Mouse (Mus musculus) megakaryocyte progenitor cell, adult 5-6 weeks (primary cell): ENCODE data around the gene 2410004B18Rik. TPM values are rescaled to one million over a fixed set of nuclear protein-coding genes. Genes with fewer than 3 reads are reported as not detected.

Experiments used
- ATAC-seq: replicated peaks from 2 replicates; pipeline ENCODE4 v1.8.0; 2016; ENCODE audit warnings: mild to moderate bottlenecking, moderate TSS enrichment, inconsistent platforms; ENCODE audit not compliant: poor library complexity
- total RNA-seq, 2 experiments: library from RNA; stranded (forward) in 1 of 2; stranded (reverse) in 1 of 2; fragments of 157-497, 149-512 nt in 1 of 2; fragments of 200-1000 nt in 1 of 2; gene quantifications; 2 replicates each; pipeline versions ENCODE4 v1.2.3 to v1.2.4; 2015 to 2017

2410004B18Rik gene
- total RNA-seq, 2 experiments from 2014 or later = 14.0 to 25.3 TPM

- ATAC-seq = no peak
Measured at GRCm38 (mm10) chr3:145925506-145925905, 12.3 kb upstream of the 2410004B18Rik start.

DNA sequence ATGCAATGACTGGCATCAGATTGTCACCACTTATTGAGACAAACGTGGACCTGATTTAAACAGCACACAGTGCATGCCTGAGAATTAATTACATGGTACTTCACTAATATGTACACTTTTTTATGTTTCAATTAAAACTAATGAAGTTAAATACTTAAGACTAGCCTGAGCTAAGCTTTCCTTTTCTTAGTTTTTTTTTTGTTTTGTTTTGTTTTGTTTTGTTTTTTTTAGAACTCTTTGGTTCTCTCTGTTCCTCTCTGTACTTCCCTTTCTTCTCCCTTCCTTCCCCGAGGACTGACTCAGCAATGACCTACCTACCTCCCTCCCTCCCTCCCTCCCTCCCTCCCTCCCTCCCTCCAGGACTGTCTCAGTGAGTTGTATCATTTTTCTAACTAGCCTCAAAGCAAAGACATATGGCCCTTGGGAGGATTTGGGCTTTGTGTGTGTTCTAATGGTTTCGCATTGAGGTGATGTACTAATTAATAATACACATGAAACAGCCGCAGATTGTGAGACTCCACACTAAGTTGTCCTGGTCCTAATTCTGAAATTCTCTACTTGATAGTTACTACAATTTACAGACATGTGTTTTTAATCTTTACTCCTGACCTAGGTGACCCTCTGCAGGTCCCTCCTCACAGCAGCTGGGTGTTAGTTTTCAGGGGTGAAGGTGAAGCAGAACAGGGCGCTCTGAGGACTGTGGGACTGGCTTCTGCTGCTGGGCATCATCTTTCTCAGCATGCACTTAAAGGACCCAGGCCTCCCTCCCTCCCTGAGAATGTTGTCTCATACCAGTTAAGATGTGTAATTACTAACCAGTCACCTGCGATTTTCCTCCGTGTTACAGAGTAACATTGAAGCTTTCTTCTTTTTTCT lies 8.1 kb upstream of the 2410004B18Rik start:
- ATAC-seq = peak; percentile 61

GRCm38 (mm10) chr3:145933845-145934244 lies 4.0 kb upstream of the 2410004B18Rik start:
- peak; percentile 56 for ATAC-seq

- ATAC-seq = no peak
Measured at GRCm38 (mm10) chr3:145938405-145939349, 863 bp downstream of the 2410004B18Rik start.

DNA sequence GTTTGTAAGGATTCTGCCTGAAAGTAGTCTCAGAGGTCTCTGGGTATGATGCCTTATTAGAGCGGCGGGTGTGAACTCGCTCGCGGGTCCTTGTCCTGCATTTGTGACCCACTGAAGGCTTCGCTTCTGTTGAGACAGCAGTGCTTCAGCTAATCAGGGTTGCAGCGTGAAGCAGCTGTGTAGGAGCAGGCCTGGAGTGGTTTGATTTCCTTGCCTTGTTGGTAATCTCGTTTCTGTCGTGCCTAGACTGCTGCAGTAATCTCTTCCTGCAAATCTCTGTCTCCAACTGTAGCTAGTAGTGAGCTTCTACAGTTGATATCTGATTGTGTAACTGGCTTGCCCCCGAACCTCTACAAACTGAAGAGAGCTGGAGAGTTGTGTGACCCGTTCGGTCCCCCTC lies 1.6 kb downstream of the 2410004B18Rik start:
- peak; percentile 50 for ATAC-seq

GRCm38 (mm10) chr3:145939971-145940370 lies 2.2 kb downstream of the 2410004B18Rik start:
- ATAC-seq = no peak

- peak; percentile 63 for ATAC-seq
Measured at GRCm38 (mm10) chr3:145941971-145942370, 4.2 kb downstream of the 2410004B18Rik start.

- ATAC-seq = peak; percentile 61
Measured at GRCm38 (mm10) chr3:145944348-145944747, 6.5 kb downstream of the 2410004B18Rik start.

- ATAC-seq = no peak
Measured at GRCm38 (mm10) chr3:145945904-145946303, 8.1 kb downstream of the 2410004B18Rik start.

DNA sequence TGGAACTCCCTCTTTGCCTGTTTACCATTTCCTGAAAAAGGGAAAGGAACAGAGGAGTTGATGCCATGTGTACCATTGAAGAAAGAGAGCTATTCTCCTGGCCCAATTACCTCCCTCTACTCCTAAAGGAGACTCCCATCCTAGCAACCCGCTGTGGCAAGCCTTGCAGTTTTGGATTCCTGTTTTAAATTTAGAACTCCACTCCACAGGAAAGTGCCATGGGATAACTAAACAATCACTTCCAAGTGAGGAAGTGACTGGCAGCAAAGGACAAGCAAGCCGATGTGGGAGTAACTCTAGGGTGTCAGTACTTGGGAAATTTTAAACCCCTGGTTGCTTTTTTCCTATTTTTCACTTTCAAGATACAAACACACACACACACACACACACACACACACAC lies 8.8 kb downstream of the 2410004B18Rik start:
- no peak for ATAC-seq

GRCm38 (mm10) chr3:145947539-145948204 lies 9.9 kb downstream of the 2410004B18Rik start:
- no peak for ATAC-seq

- ATAC-seq = peak; percentile 59
Measured at GRCm38 (mm10) chr3:145950034-145950814, 12.4 kb downstream of the 2410004B18Rik start.

DNA sequence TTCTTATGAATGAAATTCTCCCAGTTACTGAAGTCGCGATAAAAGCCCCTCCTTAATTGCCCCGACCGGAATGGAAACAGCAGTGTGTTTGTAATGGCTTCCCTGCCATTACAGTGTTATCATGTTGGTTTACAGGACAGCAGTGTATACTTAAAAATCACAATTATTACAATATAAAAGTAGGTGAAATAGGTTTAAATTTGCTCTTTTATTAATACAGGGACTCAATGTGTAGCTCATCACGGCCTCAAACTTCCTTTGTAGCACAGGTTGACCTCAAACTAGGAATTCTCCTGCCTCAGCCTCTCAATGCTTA lies 13.0 kb downstream of the 2410004B18Rik start:
- ATAC-seq = no peak

GRCm38 (mm10) chr3:145951287-145952165 lies 13.7 kb downstream of the 2410004B18Rik start:
- peak; percentile 36 for ATAC-seq

GRCm38 (mm10) chr3:145952945-145953344 lies 15.1 kb downstream of the 2410004B18Rik start:
- no peak for ATAC-seq

- no peak for ATAC-seq
Measured at GRCm38 (mm10) chr3:145953411-145953810, 15.6 kb downstream of the 2410004B18Rik start.

DNA sequence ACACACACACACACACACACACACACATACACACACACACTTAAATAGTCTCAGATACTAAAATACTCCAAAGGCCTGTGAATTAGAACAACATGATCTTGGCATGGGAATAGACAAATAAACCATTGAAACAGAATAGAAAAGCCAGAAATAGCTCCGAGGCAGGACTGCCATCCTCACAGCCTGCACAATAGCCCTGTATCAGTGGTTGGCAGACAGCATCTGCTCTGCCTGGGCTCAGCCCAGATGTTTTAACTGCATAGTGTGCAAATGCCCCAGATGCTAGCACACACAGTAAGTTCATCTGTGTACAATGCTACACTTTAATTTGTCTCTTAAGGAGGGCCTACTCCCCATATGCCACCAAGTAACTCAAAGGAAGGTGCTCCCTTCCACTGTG lies 22.0 kb downstream of the 2410004B18Rik start:
- ATAC-seq = peak; percentile 40

DNA sequence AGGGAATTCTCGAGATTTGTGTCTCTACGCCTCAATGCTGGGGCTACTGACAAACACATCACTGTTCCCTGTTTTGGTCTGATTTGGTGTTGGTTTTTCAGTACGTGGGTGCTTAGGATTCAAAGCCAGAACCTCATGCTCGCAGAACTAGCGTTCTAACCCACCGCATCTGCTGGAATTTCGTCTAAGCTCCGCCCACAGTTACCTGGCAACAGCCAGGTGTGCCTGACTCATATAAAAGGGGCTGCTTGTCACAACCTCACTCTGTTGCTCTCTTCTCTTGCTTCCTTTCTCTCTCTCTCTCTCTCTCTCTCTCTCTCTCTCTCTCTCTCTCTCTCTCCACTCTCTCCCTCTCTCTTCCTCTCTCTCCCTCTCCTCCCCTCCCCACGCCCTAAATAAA lies 24.6 kb downstream of the 2410004B18Rik start:
- no peak for ATAC-seq
